Mouse (Mus musculus) ES-Bruce4 (cell line): ENCODE measurements around the gene Camta1.

Experiments used
- CTCF ChIP-seq: IDR thresholded peaks from one replicate; pipeline ENCODE4 v1.8.1; 2011; ENCODE audit warnings: low read depth, low read length
- POLR2A ChIP-seq: IDR thresholded peaks from one replicate; pipeline ENCODE4 v1.8.1; 2011; ENCODE audit warnings: low read length; ENCODE audit not compliant: insufficient read depth

DNA sequence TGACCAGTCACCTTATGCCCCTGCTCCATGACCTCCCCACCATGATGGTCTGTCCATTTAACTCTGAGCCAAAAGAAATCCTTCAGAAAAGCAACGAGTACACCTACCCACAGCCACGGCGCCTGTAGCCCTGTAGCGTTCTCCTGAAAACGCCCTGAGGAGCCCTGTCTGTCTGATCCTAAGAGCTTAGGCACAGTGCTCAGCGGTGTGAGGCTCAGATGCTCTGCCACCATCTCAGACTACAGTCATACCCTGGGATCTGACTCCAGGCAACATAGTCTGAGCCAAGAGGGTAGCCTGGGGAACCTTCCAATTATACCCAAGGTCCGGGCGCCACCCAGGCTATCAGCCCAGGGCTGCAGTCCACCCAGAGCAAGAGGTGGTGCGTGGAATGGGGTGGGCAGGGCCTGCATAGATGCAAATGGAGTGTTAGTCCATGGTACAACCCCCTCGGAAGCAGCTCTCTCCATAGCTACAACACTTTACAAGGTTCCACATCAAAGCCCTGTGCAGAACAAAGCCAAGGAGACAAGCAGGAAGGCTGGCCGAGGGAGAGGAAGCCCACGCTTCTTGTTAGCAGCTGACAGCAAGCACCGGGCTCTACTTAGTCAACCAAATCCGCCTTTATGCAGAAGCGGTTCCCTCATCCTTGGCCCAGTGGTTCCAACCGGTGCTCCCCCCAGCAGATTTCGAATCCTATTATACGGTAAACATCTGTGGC, 323.1 kb downstream of the Camta1 start:
- TF ChIP-seq CTCF (no peak), POLR2A (no peak)
